Comparison of ENCODE assay signal across 34 mouse cellular contexts in genomic region chr1:170331926-170332325, GRCm38 (mm10). TPM values are rescaled to one million over a fixed set of nuclear protein-coding genes. Genes with fewer than 3 reads are reported as not detected.
A peak's percentile ranks its signal among the peaks of the same experiment; 100 is the strongest.
DNase-seq lines count a peak whose midpoint lies in the region; ATAC-seq lines count a peak whose summit lies in the region.
"Had no signal": no experiment of that assay in that cellular context is flagged by ENCODE, and none has a peak within 500 bp of the region (broad histone marks: within the 10 kb centered on the region; RNA-seq: fewer than 3 reads in every experiment).

No protein-coding gene starts in this region.

- ATAC-seq in frontal cortex, adult (ENCODE audit: low TSS enrichment): peak; percentile 64
- no peak for ATAC-seq in heart, embryonic 12.5 days (ENCODE audit: insufficient number of reproducible peaks, low FRiP score)
- ATAC-seq in heart, embryonic 15.5 days (replicated peaks; ENCODE audit: insufficient number of reproducible peaks, insufficient read depth, low FRiP score, low read depth): no peak
- ATAC-seq: forebrain, embryonic 15.5 days; hindbrain, embryonic 16.5 days; intestine, embryonic 15.5 days; Patski had no signal

- peaks cover 24% of the 10 kb centered on the region for H3K36me3 ChIP-seq in heart, embryonic 12.5 days
- H3K36me3 ChIP-seq in heart, embryonic 15.5 days: no peaks in the 10 kb centered on the region
- H3K36me3 ChIP-seq: embryonic facial prominence, embryonic 12.5 days; embryonic facial prominence, embryonic 15.5 days; forebrain, embryonic 12.5 days; forebrain, embryonic 15.5 days; G1E; hindbrain, embryonic 10.5 days; intestine, embryonic 15.5 days had no signal

- no peaks in the 10 kb centered on the region for H3K9me3 ChIP-seq in heart, embryonic 12.5 days (replicated peaks)
- H3K9me3 ChIP-seq in heart, embryonic 15.5 days (replicated peaks): no peaks in the 10 kb centered on the region
- H3K9me3 ChIP-seq: embryonic facial prominence, embryonic 12.5 days; embryonic facial prominence, embryonic 15.5 days; forebrain, embryonic 12.5 days; forebrain, embryonic 15.5 days; G1E; hindbrain, embryonic 10.5 days; hindbrain, embryonic 13.5 days; intestine, embryonic 15.5 days had no signal

- H3K27ac ChIP-seq in heart, embryonic 12.5 days (ENCODE audit: poor library complexity, severe bottlenecking): peak overlapping the region; percentile 39; the same call in 1 of the 2 replicates
- H3K27ac ChIP-seq in heart, embryonic 15.5 days: no peak overlapping the region
- H3K27ac ChIP-seq: embryonic facial prominence, embryonic 12.5 days; embryonic facial prominence, embryonic 15.5 days; forebrain, embryonic 12.5 days; forebrain, embryonic 15.5 days; hindbrain, embryonic 10.5 days; hindbrain, embryonic 13.5 days; intestine, embryonic 15.5 days had no signal

- peaks cover 20% of the 10 kb centered on the region for H3K4me1 ChIP-seq in heart, embryonic 12.5 days (replicated peaks)
- peaks cover 11% of the 10 kb centered on the region; the same call in 1 of the 2 replicates for H3K4me1 ChIP-seq in heart, embryonic 15.5 days (replicated peaks)
- H3K4me1 ChIP-seq: embryonic facial prominence, embryonic 15.5 days; forebrain, embryonic 12.5 days; forebrain, embryonic 15.5 days; intestine, embryonic 15.5 days had no signal

- no peak for DNase-seq in frontal cortex, postnatal 14 days (ENCODE audit: low spot score in 2 of 2)
- no peak for DNase-seq in heart, adult 8-10 months (ENCODE audit: low spot score)
- DNase-seq in heart, adult 18-20 months: no peak
- DNase-seq in right cerebral cortex, adult 18-20 months: peak; percentile 19
- DNase-seq in right cerebral cortex, postnatal 14 days: no peak
- DNase-seq: adrenal gland, postnatal 10 days; adrenal gland, postnatal 36 days; B cell, adult 2 months; cerebellum, adult 11 months; cerebellum, adult 2 months; cerebellum, adult 9-11 months; cerebellum, postnatal 25 days; gastrocnemius, postnatal 25 days; kidney, adult 11 months; kidney, adult 8-10 months had no signal

- H3K9ac ChIP-seq in heart, embryonic 12.5 days: no peak overlapping the region
- 0 out of 2 replicates have a peak overlapping the region, but pooled peaks have one; percentile 6 for H3K9ac ChIP-seq in heart, embryonic 15.5 days
- H3K9ac ChIP-seq: embryonic facial prominence, embryonic 12.5 days; embryonic facial prominence, embryonic 15.5 days; forebrain, embryonic 12.5 days; forebrain, embryonic 15.5 days; hindbrain, embryonic 13.5 days; intestine, embryonic 15.5 days had no signal

- H3K4me2 ChIP-seq in heart, embryonic 12.5 days: no peak overlapping the region
- no peak overlapping the region for H3K4me2 ChIP-seq in heart, embryonic 15.5 days
- H3K4me2 ChIP-seq: embryonic facial prominence, embryonic 12.5 days; embryonic facial prominence, embryonic 15.5 days; forebrain, embryonic 12.5 days; forebrain, embryonic 15.5 days; hindbrain, embryonic 13.5 days; intestine, embryonic 15.5 days had no signal

- H3K4me3 ChIP-seq in heart, embryonic 12.5 days: no peak overlapping the region
- no peak overlapping the region for H3K4me3 ChIP-seq in heart, embryonic 15.5 days
- H3K4me3 ChIP-seq: embryonic facial prominence, embryonic 12.5 days; embryonic facial prominence, embryonic 15.5 days; forebrain, embryonic 12.5 days; forebrain, embryonic 15.5 days; hindbrain, embryonic 10.5 days; hindbrain, embryonic 13.5 days; intestine, embryonic 15.5 days had no signal

- 44% methylated on average over 6 of the region's 6 CpGs for WGBS in heart, embryonic 12.5 days
- WGBS in heart, embryonic 15.5 days: 53% methylated on average over 6 of the region's 6 CpGs

- H3K27me3 ChIP-seq in heart, embryonic 12.5 days (replicated peaks): no peaks in the 10 kb centered on the region
- H3K27me3 ChIP-seq in heart, embryonic 15.5 days: no peaks in the 10 kb centered on the region
- H3K27me3 ChIP-seq: embryonic facial prominence, embryonic 12.5 days; embryonic facial prominence, embryonic 15.5 days; forebrain, embryonic 12.5 days; forebrain, embryonic 15.5 days; hindbrain, embryonic 13.5 days; intestine, embryonic 15.5 days; Patski had no signal

RNA-seq across cellular contexts. Expression of gene Spata46, which starts 23.3 kb away (rescaled TPM):
- polyA plus RNA-seq in heart, embryonic 12.5 days (2016; fragmentation: Nextera tagmentation; extraction: Ambion mirVana): 1.8 and 2.2 TPM in 2 replicates
- total RNA-seq in heart, adult 8-10 months (2022): not detected
- polyA plus RNA-seq in heart, embryonic 15.5 days (2015; fragmentation: Nextera tagmentation; extraction: Ambion mirVana): 1.6 and 1.7 TPM in 2 replicates
- not detected for total RNA-seq in heart, adult 18-20 months (2021)
- total RNA-seq: adrenal gland, adult 18-20 months; adrenal gland, postnatal 10 days; adrenal gland, postnatal 36 days; CH12.LX; common myeloid progenitor, adult 5-6 weeks; G1E; gastrocnemius, adult 8-10 months; gastrocnemius, postnatal 25 days; heart, postnatal 25 days had no signal
- polyA plus RNA-seq: cerebellum, adult 2 months; frontal cortex, adult 2 months; G1E had no signal

RNA-seq across cellular contexts. Expression of gene Gm7694, which starts 25.8 kb away (rescaled TPM):
- polyA plus RNA-seq in heart, embryonic 12.5 days (2016; fragmentation: Nextera tagmentation; extraction: Ambion mirVana): 7.1 and 8.5 TPM in 2 replicates
- total RNA-seq in heart, adult 8-10 months (2022): 10 to 100 TPM; 10.2 to 12.8 (median 11.7) TPM
- polyA plus RNA-seq in heart, embryonic 15.5 days (2015; fragmentation: Nextera tagmentation; extraction: Ambion mirVana): 4.0 and 5.1 TPM in 2 replicates
- total RNA-seq in heart, adult 18-20 months (2021): 10 to 100 TPM in 1 of 2 experiments, 1 to 10 TPM in 1; 8.2 to 10.7 TPM

RNA-seq across cellular contexts. Expression of gene Sh2d1b1, which starts 54.8 kb away (rescaled TPM):
- polyA plus RNA-seq in heart, embryonic 12.5 days (2016; fragmentation: Nextera tagmentation; extraction: Ambion mirVana): 0.06 TPM in 1 of 2 replicates, not detected in the other
- total RNA-seq in heart, adult 8-10 months (2022): under 1 TPM in 2 of 4 experiments, not detected in 2; 0.19 to 0.26 TPM
- polyA plus RNA-seq in heart, embryonic 15.5 days (2015; fragmentation: Nextera tagmentation; extraction: Ambion mirVana): 0.19 and 0.24 TPM in 2 replicates
- total RNA-seq in heart, adult 18-20 months (2021): under 1 TPM in 1 of 2 experiments, not detected in 1; 0.15 TPM
- total RNA-seq: gastrocnemius, adult 8-10 months; gastrocnemius, postnatal 25 days had no signal
- polyA plus RNA-seq: G1E; hindbrain, embryonic 10.5 days; hindbrain, embryonic 13.5 days; hindbrain, embryonic 16.5 days had no signal
